Mouse (Mus musculus) CH12.LX (cell line): Measurements from ENCODE around the gene Ror2. TPM values are rescaled to one million over a fixed set of nuclear protein-coding genes. Genes with fewer than 3 reads are reported as not detected.

ENCODE experiments used
- DNase-seq: peaks from one replicate; pipeline ENCODE4 v3.0.0-alpha.2; 2013; ENCODE audit errors: extremely low read depth
- H3K27ac ChIP-seq: 2 replicates; pipeline ENCODE4 v1.5.1; 2012; ENCODE audit warnings: low read depth, mild to moderate bottlenecking, control low read depth, moderate library complexity; ENCODE audit not compliant: insufficient read depth
- H3K27me3 ChIP-seq: replicated peaks from 2 replicates; pipeline ENCODE3; 2012; ENCODE audit warnings: inconsistent platforms
- H3K36me3 ChIP-seq, 2 experiments: replicated peaks in 1 of 2; 2 replicates each; pipeline versions ENCODE3 to v1.6.1; 2012; ENCODE audit warnings: inconsistent platforms in 1 of 2, low read length in 1 of 2, mild to moderate bottlenecking in 1 of 2, mixed read lengths in 1 of 2, moderate library complexity in 1 of 2; ENCODE audit not compliant: control insufficient read depth in 1 of 2, insufficient read depth in 1 of 2
- H3K4me1 ChIP-seq, 2 experiments: 2 replicates each; pipeline ENCODE4 v1.6.1; 2012; ENCODE audit warnings: inconsistent platforms in 1 of 2, moderate library complexity in 1 of 2; ENCODE audit not compliant: insufficient read depth in 2 of 2, control insufficient read depth in 1 of 2
- H3K4me2 ChIP-seq: 2 replicates; pipeline ENCODE4 v1.6.1; 2012; ENCODE audit warnings: low read depth, mild to moderate bottlenecking, control low read depth; ENCODE audit not compliant: poor library complexity, insufficient read depth, severe bottlenecking
- H3K4me3 ChIP-seq, 3 experiments: fragments of 150-350 bp in 1 of 3; sonication (generic) in 1 of 3; replicated peaks in 1 of 3; 2 replicates each; pipeline versions ENCODE3 to v1.5.1; 2011 to 2012; ENCODE audit warnings: low read depth in 2 of 3, low read length in 2 of 3, mild to moderate bottlenecking in 2 of 3, moderate library complexity in 2 of 3, control low read depth in 1 of 3, improper control_type of control experiment in 1 of 3, inconsistent platforms in 1 of 3, mixed read lengths in 1 of 3; ENCODE audit not compliant: poor library complexity in 1 of 3
- H3K79me2 ChIP-seq: replicated peaks from 2 replicates; pipeline ENCODE4 v1.6.1; 2012; ENCODE audit warnings: mild to moderate bottlenecking, moderate library complexity; ENCODE audit not compliant: control insufficient read depth, poor library complexity, insufficient read depth, severe bottlenecking; ENCODE audit errors: extremely low read depth
- H3K9ac ChIP-seq: 2 replicates; pipeline ENCODE4 v1.6.1; 2012; ENCODE audit warnings: low read depth, mild to moderate bottlenecking, control low read depth, moderate library complexity; ENCODE audit not compliant: insufficient read depth
- H3K9me3 ChIP-seq: replicated peaks from 2 replicates; pipeline ENCODE3; 2012; ENCODE audit warnings: low read length, inconsistent platforms, mixed read lengths
- BHLHE40 ChIP-seq: IDR thresholded peaks from 2 replicates; pipeline ENCODE4 v1.6.1; 2011; ENCODE audit warnings: mild to moderate bottlenecking, low read depth, low read length, improper control_type of control experiment
- CHD1 ChIP-seq: IDR thresholded peaks from 2 replicates; pipeline ENCODE4 v1.6.1; 2012; ENCODE audit warnings: low read depth, low read length, improper control_type of control experiment, inconsistent platforms
- CTCF ChIP-seq, 2 experiments: IDR thresholded peaks in 1 of 2; conservative IDR thresholded peaks in 1 of 2; 2 replicates each; pipeline ENCODE4 v1.5.1; 2011 to 2012; ENCODE audit warnings: low read depth in 2 of 2, low read length in 2 of 2, improper control_type of control experiment in 1 of 2, inconsistent platforms in 1 of 2, mild to moderate bottlenecking in 1 of 2, moderate library complexity in 1 of 2
- E2F4 ChIP-seq: IDR thresholded peaks from 2 replicates; pipeline ENCODE4 v1.6.1; 2011; ENCODE audit warnings: low read depth, low read length, improper control_type of control experiment; ENCODE audit not compliant: insufficient replicate concordance
- ELF1 ChIP-seq: IDR thresholded peaks from 2 replicates; pipeline ENCODE4 v1.6.1; 2014; ENCODE audit warnings: low read depth, mild to moderate bottlenecking, inconsistent platforms, low read length, improper control_type of control experiment
- EP300 ChIP-seq: IDR thresholded peaks from 2 replicates; pipeline ENCODE4 v1.6.1; 2011; ENCODE audit warnings: low read length, improper control_type of control experiment
- GABPA ChIP-seq: IDR thresholded peaks from 2 replicates; pipeline ENCODE4 v1.6.1; 2012; ENCODE audit warnings: low read depth, low read length, improper control_type of control experiment, inconsistent platforms; ENCODE audit not compliant: insufficient replicate concordance
- HCFC1 ChIP-seq: IDR thresholded peaks from 2 replicates; pipeline ENCODE4 v1.6.1; 2012; ENCODE audit warnings: low read depth, mild to moderate bottlenecking, inconsistent platforms, low read length, improper control_type of control experiment
- JUND ChIP-seq: conservative IDR thresholded peaks from 2 replicates; pipeline ENCODE4 v1.6.1; 2011; ENCODE audit warnings: low read depth, low read length, improper control_type of control experiment
- KAT2A ChIP-seq: IDR thresholded peaks from 2 replicates; pipeline ENCODE4 v1.6.1; 2012; ENCODE audit warnings: low read length, improper control_type of control experiment, inconsistent platforms; ENCODE audit not compliant: insufficient replicate concordance
- MAX ChIP-seq: IDR thresholded peaks from 2 replicates; pipeline ENCODE4 v1.6.1; 2011; ENCODE audit warnings: low read length, improper control_type of control experiment
- MAZ ChIP-seq: IDR thresholded peaks from 2 replicates; pipeline ENCODE4 v1.6.1; 2012; ENCODE audit warnings: low read depth, mild to moderate bottlenecking, inconsistent platforms, low read length, improper control_type of control experiment, moderate library complexity
- MEF2A ChIP-seq: IDR thresholded peaks from 2 replicates; pipeline ENCODE4 v1.6.1; 2014; ENCODE audit warnings: low read depth, mild to moderate bottlenecking, inconsistent platforms, low read length, improper control_type of control experiment, borderline replicate concordance
- MXI1 ChIP-seq: IDR thresholded peaks from 2 replicates; pipeline ENCODE4 v1.6.1; 2011; ENCODE audit warnings: mild to moderate bottlenecking, low read depth, low read length, improper control_type of control experiment
- MYC ChIP-seq: IDR thresholded peaks from 2 replicates; pipeline ENCODE4 v1.6.1; 2011; ENCODE audit warnings: low read depth, mild to moderate bottlenecking, improper control_type of control experiment, low read length
- NRF1 ChIP-seq: IDR thresholded peaks from 2 replicates; pipeline ENCODE4 v1.6.1; 2014; ENCODE audit warnings: low read depth, mild to moderate bottlenecking, inconsistent platforms, low read length, improper control_type of control experiment, moderate library complexity
- POLR2AphosphoS2 ChIP-seq: IDR thresholded peaks from 2 replicates; pipeline ENCODE4 v1.6.1; 2011; ENCODE audit warnings: low read depth, low read length, improper control_type of control experiment
- RAD21 ChIP-seq: IDR thresholded peaks from 2 replicates; pipeline ENCODE4 v1.6.1; 2011; ENCODE audit warnings: low read depth, mild to moderate bottlenecking, low read length, improper control_type of control experiment, moderate library complexity
- SIN3A ChIP-seq: IDR thresholded peaks from 2 replicates; pipeline ENCODE4 v1.6.1; 2012; ENCODE audit warnings: low read length, improper control_type of control experiment, inconsistent platforms
- TBP ChIP-seq: conservative IDR thresholded peaks from 2 replicates; pipeline ENCODE4 v1.6.1; 2011; ENCODE audit warnings: low read depth, low read length, improper control_type of control experiment
- TCF12 ChIP-seq: IDR thresholded peaks from 2 replicates; pipeline ENCODE4 v1.6.1; 2014; ENCODE audit warnings: low read depth, mild to moderate bottlenecking, inconsistent platforms, low read length, improper control_type of control experiment
- UBTF ChIP-seq: IDR thresholded peaks from 2 replicates; pipeline ENCODE4 v1.6.1; 2012; ENCODE audit warnings: low read depth, mild to moderate bottlenecking, inconsistent platforms, low read length, improper control_type of control experiment, moderate library complexity
- USF1 ChIP-seq: IDR thresholded peaks from 2 replicates; pipeline ENCODE4 v1.6.1; 2014; ENCODE audit warnings: low read depth, mild to moderate bottlenecking, inconsistent platforms, low read length, improper control_type of control experiment
- ZKSCAN1 ChIP-seq: IDR thresholded peaks from 2 replicates; pipeline ENCODE4 v1.6.1; 2012; ENCODE audit warnings: low read depth, inconsistent platforms, low read length, improper control_type of control experiment, borderline replicate concordance
- dilution Hi-C: fragments of 300-500 bp; cut with MboI; formaldehyde crosslinking; loops from 2 replicates; pipeline ENCODE4 v1.14.3; 2020; ENCODE audit warnings: low sequenced_read_pairs; ENCODE audit not compliant: extremely low pct_unique_long_range_greater_than_20kb, extremely low pct_ligation_motif_present
- in situ Hi-C: fragments of 300-500 bp; cut with MboI; formaldehyde crosslinking; loops from 3 replicates; pipeline ENCODE4 v1.14.3; 2019; ENCODE audit warnings: low sequenced_read_pairs, low pct_ligation_motif_present, low pct_unique_long_range_greater_than_20kb, mixed read lengths
- polyA plus RNA-seq: library from polyadenylated mRNA; unstranded; fragments of >175 nt; gene quantifications from 2 replicates; pipeline ENCODE4 v1.2.1, GENCODE M21; 2012; ENCODE audit warnings: low read depth; ENCODE audit not compliant: insufficient read length
- total RNA-seq, 2 experiments: library from RNA; depleted of rRNA; stranded (reverse); fragments of 300-350 nt in 1 of 2; fragments of >200 nt in 1 of 2; gene quantifications; 2 replicates each; pipeline ENCODE4 v1.2.3; 2012 to 2014

Gene Ror2
- total and polyA plus RNA-seq, 3 experiments = 0.13 to 0.63 (median 0.16) TPM

- H3K4me1 ChIP-seq = peaks cover 7 to 19% of the 10 kb centered on the region in 2 experiments
- no peaks in the 10 kb centered on the region for H3K9me3 ChIP-seq
- dilution Hi-C loops = no loop called here
- H3K27ac ChIP-seq = no peak overlapping the region
- no peak overlapping the region for H3K4me2 ChIP-seq
- no peak for DNase-seq
- no peak overlapping the region for H3K4me3 ChIP-seq
- no peak overlapping the region for H3K9ac ChIP-seq
- H3K27me3 ChIP-seq = peaks cover 2% of the 10 kb centered on the region
- no peaks in the 10 kb centered on the region for H3K79me2 ChIP-seq
- in situ Hi-C loops = no loop called here
- H3K36me3 ChIP-seq = no peaks in the 10 kb centered on the region
- TF ChIP-seq EP300 = no peak
- TF ChIP-seq NRF1 = no peak
- no peak for TF ChIP-seq MYC
- TF ChIP-seq MXI1 = no peak
- TF ChIP-seq MAX = no peak
- no peak for TF ChIP-seq RAD21
- TF ChIP-seq POLR2AphosphoS2 = no peak
- no peak for TF ChIP-seq ZKSCAN1
- no peak for TF ChIP-seq SIN3A
- TF ChIP-seq USF1 = no peak
- no peak for TF ChIP-seq MEF2A
- no peak for TF ChIP-seq CTCF (conservative IDR thresholded peaks at IDR 0.05 in 1 of 2, IDR thresholded peaks at IDR 0.05 in 1 of 2; ENCODE audit: low read depth in 2 of 2, low read length in 2 of 2)
- TF ChIP-seq, all 38 proteins: peak for 0
Measured at GRCm38 (mm10) chr13:53201628-53202438, 84.1 kb downstream of the Ror2 start.

- Histone ChIP-seq H3K27me3 (peaks cover 2% of the 10 kb centered on the region), H3K9ac (no peak overlapping the region), H3K4me1 (peaks cover 9 to 35% of the 10 kb centered on the region in 2 experiments), H3K9me3 (no peaks in the 10 kb centered on the region), H3K79me2 (no peaks in the 10 kb centered on the region), H3K36me3 (no peaks in the 10 kb centered on the region), H3K4me2 (no peak overlapping the region), H3K27ac (no peak overlapping the region), H3K4me3 (no peak overlapping the region)
- TF ChIP-seq USF1 = no peak
- TF ChIP-seq JUND = no peak
- no peak for TF ChIP-seq MAX
- TF ChIP-seq TBP = no peak
- no peak for TF ChIP-seq POLR2AphosphoS2
- no peak for TF ChIP-seq BHLHE40
- no peak for TF ChIP-seq HCFC1
- TF ChIP-seq UBTF = no peak
- no peak for TF ChIP-seq MYC
- TF ChIP-seq TCF12 = no peak
- TF ChIP-seq MXI1 = no peak
- no peak for TF ChIP-seq KAT2A
- TF ChIP-seq GABPA = no peak
- no peak for TF ChIP-seq MAZ
- TF ChIP-seq SIN3A = no peak
- no peak for TF ChIP-seq CHD1
- TF ChIP-seq MEF2A = no peak
- no peak for TF ChIP-seq ELF1
- no peak for TF ChIP-seq E2F4
- no peak for DNase-seq
- dilution Hi-C loops (no loop called here), in situ Hi-C loops (no loop called here)
Measured at GRCm38 (mm10) chr13:53200121-53200520, 85.8 kb downstream of the Ror2 start.
